Mouse (Mus musculus) MEL (cell line): ENCODE measurements at regions not wholly inside any gene's neighbourhood (a gene's known extent, or its start where the extent isn't known, plus 50 kb on each side); places are given as distances from the start of the nearest gene placed in this dataset.
A peak's percentile ranks its signal among the peaks of the same experiment; 100 is the strongest.

Source experiments
- DNase-seq: peaks from one replicate; pipeline ENCODE4 v3.0.0; 2011; ENCODE audit warnings: low read depth, low spot score
- H3K27ac ChIP-seq: 2 replicates; pipeline ENCODE4 v1.5.1; 2012; ENCODE audit warnings: low read depth, mild to moderate bottlenecking, control low read depth, low read length, moderate library complexity; ENCODE audit not compliant: control insufficient read depth
- H3K27me3 ChIP-seq, 2 experiments: fragments of 150-350 bp in 1 of 2; sonication (generic) in 1 of 2; 2 replicates each; pipeline ENCODE4 v1.6.1; 2012; ENCODE audit warnings: low read length in 2 of 2, mild to moderate bottlenecking in 2 of 2, improper control_type of control experiment in 1 of 2, moderate library complexity in 1 of 2; ENCODE audit not compliant: insufficient read depth in 2 of 2, control insufficient read depth in 1 of 2
- H3K36me3 ChIP-seq, 2 experiments: 2 replicates each; pipeline ENCODE4 v1.6.1; 2012 to 2014; ENCODE audit warnings: low read length in 2 of 2, improper control_type of control experiment in 1 of 2, inconsistent platforms in 1 of 2, mild to moderate bottlenecking in 1 of 2; ENCODE audit not compliant: insufficient read depth in 2 of 2, control insufficient read depth in 1 of 2
- H3K4me1 ChIP-seq, 2 experiments: fragments of 150-350 bp in 1 of 2; sonication (generic) in 1 of 2; 2 replicates each; pipeline ENCODE4 v1.6.1; 2012; ENCODE audit warnings: low read length in 2 of 2, improper control_type of control experiment in 1 of 2, mild to moderate bottlenecking in 1 of 2; ENCODE audit not compliant: insufficient read depth in 2 of 2, control insufficient read depth in 1 of 2
- H3K4me3 ChIP-seq, 2 experiments: fragments of 150-350 bp in 1 of 2; sonication (generic) in 1 of 2; 2 replicates each; pipeline ENCODE4 v1.5.1; 2012; ENCODE audit warnings: low read depth in 2 of 2, low read length in 2 of 2, mild to moderate bottlenecking in 2 of 2, moderate library complexity in 2 of 2, control low read depth in 1 of 2, improper control_type of control experiment in 1 of 2; ENCODE audit not compliant: control insufficient read depth in 1 of 2, insufficient read depth in 1 of 2
- H3K79me2 ChIP-seq: 2 replicates; pipeline ENCODE4 v1.6.1; 2012; ENCODE audit warnings: mild to moderate bottlenecking, low read length, moderate library complexity; ENCODE audit not compliant: control insufficient read depth, poor library complexity, insufficient read depth
- H3K9ac ChIP-seq: 2 replicates; pipeline ENCODE4 v1.6.1; 2012; ENCODE audit warnings: low read depth, mild to moderate bottlenecking, control low read depth, low read length, moderate library complexity; ENCODE audit not compliant: control insufficient read depth, poor library complexity, severe bottlenecking
- H3K9me3 ChIP-seq: fragments of 150-350 bp; sonication (generic); replicated peaks from 2 replicates; pipeline ENCODE4 v1.6.1; 2012; ENCODE audit warnings: mild to moderate bottlenecking, low read length, improper control_type of control experiment, moderate library complexity; ENCODE audit not compliant: insufficient read depth
- BHLHE40 ChIP-seq: IDR thresholded peaks from 2 replicates; pipeline ENCODE4 v1.6.1; 2012; ENCODE audit warnings: low read depth, mild to moderate bottlenecking, inconsistent platforms, low read length, improper control_type of control experiment, borderline replicate concordance
- CHD1 ChIP-seq: IDR thresholded peaks from 2 replicates; pipeline ENCODE4 v1.6.1; 2012; ENCODE audit warnings: low read depth, mild to moderate bottlenecking, inconsistent platforms, low read length, improper control_type of control experiment
- CTCF ChIP-seq, 3 experiments: IDR thresholded peaks in 2 of 3; conservative IDR thresholded peaks in 1 of 3; 2 replicates each; pipeline ENCODE4 v1.5.1; 2011 to 2012; ENCODE audit warnings: low read length in 3 of 3, low read depth in 2 of 3, mild to moderate bottlenecking in 2 of 3, improper control_type of control experiment in 1 of 3, inconsistent platforms in 1 of 3, mixed read lengths in 1 of 3, moderate library complexity in 1 of 3; ENCODE audit not compliant: control insufficient read depth in 1 of 3, insufficient read depth in 1 of 3, poor library complexity in 1 of 3, severe bottlenecking in 1 of 3
- EP300 ChIP-seq, 2 experiments: IDR thresholded peaks; 2 replicates each; pipeline ENCODE4 v1.6.1; 2011; ENCODE audit warnings: improper control_type of control experiment in 2 of 2, low read length in 2 of 2, low read depth in 1 of 2, mild to moderate bottlenecking in 1 of 2
- ETS1 ChIP-seq: IDR thresholded peaks from 2 replicates; pipeline ENCODE4 v1.6.1; 2012; ENCODE audit warnings: low read depth, mild to moderate bottlenecking, inconsistent platforms, low read length, improper control_type of control experiment, moderate library complexity
- GATA1 ChIP-seq: IDR thresholded peaks from 2 replicates; pipeline ENCODE4 v1.6.1; 2011; ENCODE audit warnings: low read depth, low read length, improper control_type of control experiment
- JUND ChIP-seq: IDR thresholded peaks from 2 replicates; pipeline ENCODE4 v1.6.1; 2011; ENCODE audit warnings: low read depth, mild to moderate bottlenecking, improper control_type of control experiment, low read length
- KAT2A ChIP-seq: conservative IDR thresholded peaks from 2 replicates; pipeline ENCODE4 v1.6.1; 2012; ENCODE audit warnings: low read depth, low read length, improper control_type of control experiment, inconsistent platforms
- MAFK ChIP-seq: IDR thresholded peaks from 2 replicates; pipeline ENCODE4 v1.6.1; 2011; ENCODE audit warnings: low read depth, mild to moderate bottlenecking, low read length, improper control_type of control experiment, borderline replicate concordance
- MAX ChIP-seq: IDR thresholded peaks from 2 replicates; pipeline ENCODE4 v1.6.1; 2011; ENCODE audit warnings: low read length, improper control_type of control experiment
- MAZ ChIP-seq: IDR thresholded peaks from 2 replicates; pipeline ENCODE4 v1.6.1; 2012; ENCODE audit warnings: low read depth, mild to moderate bottlenecking, inconsistent platforms, low read length, improper control_type of control experiment
- MEF2A ChIP-seq: IDR thresholded peaks from 2 replicates; pipeline ENCODE4 v1.6.1; 2014; ENCODE audit warnings: low read depth, mild to moderate bottlenecking, inconsistent platforms, low read length, improper control_type of control experiment; ENCODE audit not compliant: poor library complexity, insufficient replicate concordance, severe bottlenecking; ENCODE audit errors: extremely low read depth
- MYC ChIP-seq: IDR thresholded peaks from 2 replicates; pipeline ENCODE4 v1.6.1; 2011; ENCODE audit warnings: low read depth, mild to moderate bottlenecking, low read length, improper control_type of control experiment, moderate library complexity
- NELFE ChIP-seq: IDR thresholded peaks from 2 replicates; pipeline ENCODE4 v1.6.1; 2011; ENCODE audit warnings: low read depth, low read length, improper control_type of control experiment
- POLR2AphosphoS2 ChIP-seq: IDR thresholded peaks from 2 replicates; pipeline ENCODE4 v1.6.1; 2011; ENCODE audit warnings: low read length, improper control_type of control experiment
- POLR2AphosphoS5 ChIP-seq: IDR thresholded peaks from 2 replicates; pipeline ENCODE4 v1.6.1; 2012; ENCODE audit warnings: low read depth, borderline replicate concordance, mild to moderate bottlenecking, inconsistent platforms, low read length, moderate library complexity, mixed read lengths
- RAD21 ChIP-seq: IDR thresholded peaks from 2 replicates; pipeline ENCODE4 v1.6.1; 2011; ENCODE audit warnings: mild to moderate bottlenecking, low read depth, low read length, improper control_type of control experiment
- RCOR1 ChIP-seq: IDR thresholded peaks from 2 replicates; pipeline ENCODE4 v1.6.1; 2012; ENCODE audit warnings: low read depth, mild to moderate bottlenecking, inconsistent platforms, low read length, improper control_type of control experiment
- SMC3 ChIP-seq: IDR thresholded peaks from 2 replicates; pipeline ENCODE4 v1.6.1; 2011; ENCODE audit warnings: low read depth, low read length, improper control_type of control experiment
- TAL1 ChIP-seq: IDR thresholded peaks from 2 replicates; pipeline ENCODE4 v1.6.1; 2012; ENCODE audit warnings: mild to moderate bottlenecking, inconsistent platforms, low read length, moderate library complexity, mixed read lengths
- TCF12 ChIP-seq: IDR thresholded peaks from 2 replicates; pipeline ENCODE4 v1.6.1; 2014; ENCODE audit warnings: low read depth, mild to moderate bottlenecking, inconsistent platforms, low read length, improper control_type of control experiment, moderate library complexity
- UBTF ChIP-seq: IDR thresholded peaks from 2 replicates; pipeline ENCODE4 v1.6.1; 2012; ENCODE audit warnings: low read depth, mild to moderate bottlenecking, inconsistent platforms, low read length, improper control_type of control experiment, moderate library complexity, borderline replicate concordance; ENCODE audit not compliant: insufficient read depth
- USF1 ChIP-seq: IDR thresholded peaks from 2 replicates; pipeline ENCODE4 v1.6.1; 2014; ENCODE audit warnings: low read depth, mild to moderate bottlenecking, inconsistent platforms, low read length, improper control_type of control experiment, moderate library complexity
- USF2 ChIP-seq, 2 experiments: IDR thresholded peaks; 2 replicates each; pipeline ENCODE4 v1.6.1; 2011 to 2012; ENCODE audit warnings: improper control_type of control experiment in 2 of 2, low read length in 2 of 2, borderline replicate concordance in 1 of 2, inconsistent platforms in 1 of 2, low read depth in 1 of 2, mild to moderate bottlenecking in 1 of 2; ENCODE audit not compliant: insufficient read depth in 1 of 2
- ZC3H11A ChIP-seq: IDR thresholded peaks from 2 replicates; pipeline ENCODE4 v1.6.1; 2012; ENCODE audit warnings: low read depth, mild to moderate bottlenecking, inconsistent platforms, low read length, improper control_type of control experiment
- ZKSCAN1 ChIP-seq: IDR thresholded peaks from 2 replicates; pipeline ENCODE4 v1.6.1; 2012; ENCODE audit warnings: low read depth, mild to moderate bottlenecking, inconsistent platforms, low read length, improper control_type of control experiment, moderate library complexity
- ZMIZ1 ChIP-seq: IDR thresholded peaks from 2 replicates; pipeline ENCODE4 v1.6.1; 2012; ENCODE audit warnings: low read depth, mild to moderate bottlenecking, inconsistent platforms, low read length, improper control_type of control experiment, moderate library complexity

- Histone ChIP-seq H3K9me3 (no peaks in the 10 kb centered on the region), H3K79me2 (no peaks in the 10 kb centered on the region), H3K36me3 (no peaks in the 10 kb centered on the region), H3K27ac (no peak overlapping the region), H3K4me3 (no peak overlapping the region), H3K4me1 (no peaks in the 10 kb centered on the region), H3K9ac (no peak overlapping the region), H3K27me3 (no peaks in the 10 kb centered on the region)
- TF ChIP-seq MEF2A, result no peak
- TF ChIP-seq USF1, result no peak
- TF ChIP-seq MYC, result no peak
- TF ChIP-seq SMC3, result peak; percentile 14; the same call in 1 of the 2 replicates
- no peak for TF ChIP-seq CHD1
- no peak for TF ChIP-seq JUND
- TF ChIP-seq UBTF, result no peak
- no peak for TF ChIP-seq POLR2AphosphoS5
- TF ChIP-seq CTCF (IDR thresholded peaks at IDR 0.05 in 2 of 3, conservative IDR thresholded peaks at IDR 0.05 in 1 of 3; ENCODE audit: control insufficient read depth in 1 of 3, insufficient read depth in 1 of 3, low read depth in 2 of 3, low read length in 3 of 3, poor library complexity in 1 of 3, severe bottlenecking in 1 of 3), result peak in 1 of 3 experiments; percentile 19; a peak in 1 of 6 replicates
- no peak for TF ChIP-seq ZMIZ1
- no peak for TF ChIP-seq ZC3H11A
- TF ChIP-seq GATA1, result no peak
- TF ChIP-seq NELFE, result no peak
- TF ChIP-seq ZKSCAN1, result no peak
- TF ChIP-seq KAT2A, result no peak
- no peak for TF ChIP-seq TCF12
- TF ChIP-seq POLR2AphosphoS2, result no peak
- no peak for TF ChIP-seq MAZ
- TF ChIP-seq MAFK, result no peak
- TF ChIP-seq RAD21, result peak; percentile 24
- TF ChIP-seq MAX, result no peak
- no peak for TF ChIP-seq ETS1
- no peak for TF ChIP-seq USF2 (IDR thresholded peaks at IDR 0.05; ENCODE audit: borderline replicate concordance in 1 of 2, insufficient read depth in 1 of 2, low read depth in 1 of 2, low read length in 2 of 2)
- TF ChIP-seq TAL1, result no peak
- no peak for TF ChIP-seq RCOR1
- no peak for TF ChIP-seq EP300 (IDR thresholded peaks at IDR 0.05; ENCODE audit: low read depth in 1 of 2, low read length in 2 of 2)
- TF ChIP-seq BHLHE40, result no peak
- peak; percentile 4 for DNase-seq
These were observed 63.6 kb upstream of the Dcx start for GRCm38 (mm10) chrX:143996716-143997115.
